Mouse (Mus musculus) liver, postnatal 0 days (tissue): ENCODE measurements at regions not wholly inside any gene's neighbourhood (a gene's known extent, or its start where the extent isn't known, plus 50 kb on each side); places are given as distances from the start of the nearest gene placed in this dataset.

Experiments
- ATAC-seq: fragments of 200-750 bp; cut with Nextera tagmentation; 2 replicates; pipeline ENCODE4 v1.8.0; 2017; ENCODE audit warnings: mild to moderate bottlenecking, moderate library complexity
- DNase-seq: peaks from one replicate; pipeline ENCODE4 v3.0.0-alpha.2; 2016
- H3K27ac ChIP-seq: fragments of 300-500 bp; sonication (generic); 2 replicates; pipeline ENCODE4 v1.5.1; 2014; ENCODE audit warnings: antibody characterized with exemption, moderate library complexity, mild to moderate bottlenecking, low read depth
- H3K27me3 ChIP-seq: fragments of 300-500 bp; sonication (generic); 2 replicates; pipeline ENCODE4 v1.6.1; 2014; ENCODE audit warnings: low read length, control low read depth, mixed read lengths; ENCODE audit not compliant: insufficient read depth
- H3K36me3 ChIP-seq: fragments of 300-500 bp; sonication (generic); replicated peaks from 2 replicates; pipeline ENCODE4 v1.6.1; 2014; ENCODE audit warnings: mild to moderate bottlenecking, control low read depth, low read length, moderate library complexity, mixed read lengths; ENCODE audit not compliant: insufficient read depth
- H3K4me1 ChIP-seq: fragments of 300-500 bp; sonication (generic); 2 replicates; pipeline ENCODE4 v1.6.1; 2014; ENCODE audit warnings: antibody characterized with exemption, mild to moderate bottlenecking, control low read depth; ENCODE audit not compliant: insufficient read depth
- H3K4me2 ChIP-seq: fragments of 300-500 bp; sonication (generic); 2 replicates; pipeline ENCODE4 v1.6.1; 2014; ENCODE audit warnings: low read depth, mild to moderate bottlenecking, low read length, moderate library complexity, mixed read lengths
- H3K4me3 ChIP-seq: fragments of 300-500 bp; sonication (generic); 2 replicates; pipeline ENCODE4 v1.5.1; 2014; ENCODE audit warnings: low read depth, low read length
- H3K9ac ChIP-seq: fragments of 300-500 bp; sonication (generic); replicated peaks from 2 replicates; pipeline ENCODE4 v1.6.1; 2014; ENCODE audit warnings: mild to moderate bottlenecking, moderate library complexity
- H3K9me3 ChIP-seq: fragments of 300-500 bp; sonication (generic); 2 replicates; pipeline ENCODE4 v1.6.1; 2016; ENCODE audit warnings: mild to moderate bottlenecking, control low read depth, low read length, mixed read lengths
- CTCF ChIP-seq: sonication (generic); IDR thresholded peaks from 2 replicates; pipeline ENCODE4 v1.5.1; 2016; ENCODE audit warnings: antibody characterized with exemption, low read depth
- EP300 ChIP-seq: IDR thresholded peaks from 2 replicates; pipeline ENCODE4 v1.6.1; 2016; ENCODE audit warnings: antibody characterized with exemption, low read depth, mild to moderate bottlenecking
- WGBS: fragments of 180-500 bp; shearing (Covaris S2); extraction: QIAGEN DNeasy Blood & Tissue Kit; methylation state at CpG from one replicate; pipeline ENCODE4 v1.1.7; 2014; ENCODE audit not compliant: insufficient replicate concordance; 5-methylcytosine and 5-hydroxymethylcytosine counted together

- WGBS = 25% methylated on average over 3 of the region's 3 CpGs
Observed at GRCm38 (mm10) chr1:52397460-52397859, 103.0 kb downstream of the Nab1 start.

GRCm38 (mm10) chr1:52392933-52393332, 107.5 kb downstream of the Nab1 start:
- peak; percentile 24 for TF ChIP-seq CTCF
- TF ChIP-seq EP300 = no peak
- no peaks in the 10 kb centered on the region for H3K27me3 ChIP-seq
- H3K36me3 ChIP-seq = no peaks in the 10 kb centered on the region
- H3K9ac ChIP-seq = no peak overlapping the region
- 35% methylated on average over 2 of the region's 2 CpGs for WGBS
- H3K27ac ChIP-seq = no peak overlapping the region
- H3K9me3 ChIP-seq = no peaks in the 10 kb centered on the region
- H3K4me2 ChIP-seq = no peak overlapping the region
- DNase-seq (no peak), ATAC-seq (no peak)
- peaks cover 5% of the 10 kb centered on the region; the same call in 1 of the 2 replicates for H3K4me1 ChIP-seq
- no peak overlapping the region for H3K4me3 ChIP-seq

More at GRCm38 (mm10) chr1:52397460-52397859, 103.0 kb downstream of the Nab1 start:
- H3K9me3 ChIP-seq = no peaks in the 10 kb centered on the region
- DNase-seq (no peak), ATAC-seq (no peak)
- no peak overlapping the region for H3K9ac ChIP-seq
- TF ChIP-seq EP300 (no peak), CTCF (no peak)
- no peak overlapping the region for H3K27ac ChIP-seq
- H3K36me3 ChIP-seq = no peaks in the 10 kb centered on the region
- no peak overlapping the region for H3K4me2 ChIP-seq
- no peak overlapping the region for H3K4me3 ChIP-seq
- H3K4me1 ChIP-seq = no peaks in the 10 kb centered on the region
- no peaks in the 10 kb centered on the region for H3K27me3 ChIP-seq

GRCm38 (mm10) chr1:52388836-52389235, 111.6 kb downstream of the Nab1 start:
- Histone ChIP-seq H3K4me1 (peaks cover 5% of the 10 kb centered on the region; the same call in 1 of the 2 replicates), H3K4me2 (no peak overlapping the region), H3K36me3 (no peaks in the 10 kb centered on the region), H3K9ac (no peak overlapping the region), H3K27me3 (no peaks in the 10 kb centered on the region), H3K9me3 (no peaks in the 10 kb centered on the region), H3K27ac (0 out of 2 replicates have a peak overlapping the region, but pooled peaks have one; percentile 6), H3K4me3 (no peak overlapping the region)
- no peak for DNase-seq
- ATAC-seq = no peak; the same call in 1 of the 2 replicates
- 64% methylated on average over 6 of the region's 6 CpGs for WGBS
- TF ChIP-seq EP300 = no peak
- TF ChIP-seq CTCF = no peak

GRCm38 (mm10) chr1:52388118-52388517, 112.4 kb downstream of the Nab1 start:
- Histone ChIP-seq H3K27me3 (no peaks in the 10 kb centered on the region), H3K4me2 (no peak overlapping the region), H3K4me3 (no peak overlapping the region), H3K27ac (no peak overlapping the region), H3K9ac (no peak overlapping the region), H3K36me3 (no peaks in the 10 kb centered on the region), H3K9me3 (no peaks in the 10 kb centered on the region), H3K4me1 (peaks cover 5% of the 10 kb centered on the region; the same call in 1 of the 2 replicates)
- WGBS = 59% methylated on average over 6 of the region's 6 CpGs
- TF ChIP-seq EP300 (no peak), CTCF (no peak)
- peak; percentile 70 for ATAC-seq
- peak; percentile 24 for DNase-seq

GRCm38 (mm10) chr1:52387062-52387461, 113.4 kb downstream of the Nab1 start:
- TF ChIP-seq CTCF (peak; percentile 67), EP300 (no peak)
- DNase-seq (no peak), ATAC-seq (peak; percentile 69)
- WGBS = 85% methylated on average over 3 of the region's 3 CpGs
- peaks cover 5% of the 10 kb centered on the region; the same call in 1 of the 2 replicates for H3K4me1 ChIP-seq
- no peak overlapping the region for H3K27ac ChIP-seq
- H3K27me3 ChIP-seq = no peaks in the 10 kb centered on the region
- no peak overlapping the region for H3K4me2 ChIP-seq
- H3K9me3 ChIP-seq = no peaks in the 10 kb centered on the region
- H3K4me3 ChIP-seq = no peak overlapping the region
- no peaks in the 10 kb centered on the region for H3K36me3 ChIP-seq
- H3K9ac ChIP-seq = no peak overlapping the region

- Histone ChIP-seq H3K4me1 (no peaks in the 10 kb centered on the region), H3K9ac (no peak overlapping the region), H3K27ac (no peak overlapping the region), H3K4me3 (no peak overlapping the region), H3K27me3 (no peaks in the 10 kb centered on the region), H3K9me3 (no peaks in the 10 kb centered on the region), H3K4me2 (no peak overlapping the region), H3K36me3 (no peaks in the 10 kb centered on the region)
- no peak for ATAC-seq
- TF ChIP-seq EP300 (no peak), CTCF (no peak)
- WGBS = 75% methylated on average over 6 of the region's 6 CpGs
- no peak for DNase-seq
Observed at GRCm38 (mm10) chr1:52375320-52375719, 125.2 kb downstream of the Nab1 start.

GRCm38 (mm10) chr1:52374666-52375065, 125.8 kb downstream of the Nab1 start:
- ATAC-seq (no peak), DNase-seq (no peak)
- Histone ChIP-seq H3K9me3 (no peaks in the 10 kb centered on the region), H3K27me3 (no peaks in the 10 kb centered on the region), H3K4me3 (no peak overlapping the region), H3K4me2 (no peak overlapping the region), H3K9ac (no peak overlapping the region), H3K4me1 (no peaks in the 10 kb centered on the region), H3K36me3 (no peaks in the 10 kb centered on the region), H3K27ac (no peak overlapping the region)
- 69% methylated on average over 2 of the region's 2 CpGs for WGBS
- TF ChIP-seq EP300 (no peak), CTCF (no peak)
